Mouse (Mus musculus): Measurements from ENCODE around the gene Gdf15. TPM values are rescaled to one million over a fixed set of nuclear protein-coding genes. Genes with fewer than 3 reads are reported as not detected.

The Gdf15 gene
- polyA plus RNA-seq, 1 experiment from 2014 or later = 1.0 TPM

Other genes starting within 250 kb of the Gdf15 start
- gene Crtc1, start 192.9 kb downstream of the Gdf15 start, polyA plus RNA-seq (2015; fragmentation: Nextera tagmentation; extraction: Ambion mirVana) = 19.9 and 22.3 TPM in 2 replicates
- 25.0 and 26.8 TPM in 2 replicates for gene Klhl26, start 155.5 kb downstream of the Gdf15 start, polyA plus RNA-seq (2015; fragmentation: Nextera tagmentation; extraction: Ambion mirVana)
- 6.5 and 7.0 TPM in 2 replicates for gene Tmem59l, start 145.1 kb downstream of the Gdf15 start, polyA plus RNA-seq (2015; fragmentation: Nextera tagmentation; extraction: Ambion mirVana)
- 29.3 and 30.7 TPM in 2 replicates for gene Crlf1, start 139.3 kb downstream of the Gdf15 start, polyA plus RNA-seq (2015; fragmentation: Nextera tagmentation; extraction: Ambion mirVana)
- gene Rex1bd, start 125.7 kb downstream of the Gdf15 start, polyA plus RNA-seq (2015; fragmentation: Nextera tagmentation; extraction: Ambion mirVana) = 133 and 135 TPM in 2 replicates
- gene Uba52, start 121.7 kb downstream of the Gdf15 start, polyA plus RNA-seq (2015; fragmentation: Nextera tagmentation; extraction: Ambion mirVana) = 869 and 882 TPM in 2 replicates
- 353 and 359 TPM in 2 replicates for gene Fkbp8, start 104.7 kb downstream of the Gdf15 start, polyA plus RNA-seq (2015; fragmentation: Nextera tagmentation; extraction: Ambion mirVana)
- 65.4 and 69.9 TPM in 2 replicates for gene Kxd1, start 104.5 kb downstream of the Gdf15 start, polyA plus RNA-seq (2015; fragmentation: Nextera tagmentation; extraction: Ambion mirVana)
- 24.1 and 25.1 TPM in 2 replicates for gene Ell, start 93.0 kb downstream of the Gdf15 start, polyA plus RNA-seq (2015; fragmentation: Nextera tagmentation; extraction: Ambion mirVana)
- gene Isyna1, start 38.1 kb downstream of the Gdf15 start, polyA plus RNA-seq (2015; fragmentation: Nextera tagmentation; extraction: Ambion mirVana) = 215 and 217 TPM in 2 replicates
- gene Ssbp4, start 23.6 kb downstream of the Gdf15 start, polyA plus RNA-seq (2015; fragmentation: Nextera tagmentation; extraction: Ambion mirVana) = 133 and 149 TPM in 2 replicates
- gene Lrrc25, start 16.3 kb downstream of the Gdf15 start, polyA plus RNA-seq (2015; fragmentation: Nextera tagmentation; extraction: Ambion mirVana) = 1.8 and 1.9 TPM in 2 replicates
- gene Pgpep1, start 27.9 kb upstream of the Gdf15 start, polyA plus RNA-seq (2015; fragmentation: Nextera tagmentation; extraction: Ambion mirVana) = 88.5 TPM in 2 replicates
- 272 and 281 TPM in 2 replicates for gene Lsm4, start 40.8 kb upstream of the Gdf15 start, polyA plus RNA-seq (2015; fragmentation: Nextera tagmentation; extraction: Ambion mirVana)
- 42.1 and 47.4 TPM in 2 replicates for gene Jund, start 66.5 kb upstream of the Gdf15 start, polyA plus RNA-seq (2015; fragmentation: Nextera tagmentation; extraction: Ambion mirVana)
- 0.04 and 0.06 TPM in 2 replicates for gene Iqcn, start 71.0 kb upstream of the Gdf15 start, polyA plus RNA-seq (2015; fragmentation: Nextera tagmentation; extraction: Ambion mirVana)
- gene Gm3336, start 86.1 kb upstream of the Gdf15 start, polyA plus RNA-seq (2015; fragmentation: Nextera tagmentation; extraction: Ambion mirVana) = 0.52 and 0.76 TPM in 2 replicates
- gene Pde4c, start 91.3 kb upstream of the Gdf15 start, polyA plus RNA-seq (2015; fragmentation: Nextera tagmentation; extraction: Ambion mirVana) = 8.8 and 11.6 TPM in 2 replicates
- 20.9 and 22.0 TPM in 2 replicates for gene Rab3a, start 122.2 kb upstream of the Gdf15 start, polyA plus RNA-seq (2015; fragmentation: Nextera tagmentation; extraction: Ambion mirVana)
- gene Mpv17l2, start 128.5 kb upstream of the Gdf15 start, polyA plus RNA-seq (2015; fragmentation: Nextera tagmentation; extraction: Ambion mirVana) = 57.0 and 60.4 TPM in 2 replicates
- 72.8 and 77.3 TPM in 2 replicates for gene Pik3r2, start 144.3 kb upstream of the Gdf15 start, polyA plus RNA-seq (2015; fragmentation: Nextera tagmentation; extraction: Ambion mirVana)
- 16.2 and 16.3 TPM in 2 replicates for gene Mast3, start 172.6 kb upstream of the Gdf15 start, polyA plus RNA-seq (2015; fragmentation: Nextera tagmentation; extraction: Ambion mirVana)
- 0.05 and 0.12 TPM in 2 replicates for gene Il12rb1, start 176.0 kb upstream of the Gdf15 start, polyA plus RNA-seq (2015; fragmentation: Nextera tagmentation; extraction: Ambion mirVana)
- gene Arrdc2, start 207.3 kb upstream of the Gdf15 start, polyA plus RNA-seq (2015; fragmentation: Nextera tagmentation; extraction: Ambion mirVana) = 6.7 and 7.0 TPM in 2 replicates
- gene Kcnn1, start 230.8 kb upstream of the Gdf15 start, polyA plus RNA-seq (2015; fragmentation: Nextera tagmentation; extraction: Ambion mirVana) = 2.9 and 4.9 TPM in 2 replicates
- 114 and 119 TPM in 2 replicates for gene Ccdc124, start 241.5 kb upstream of the Gdf15 start, polyA plus RNA-seq (2015; fragmentation: Nextera tagmentation; extraction: Ambion mirVana)